Mouse (Mus musculus) layer of hippocampus, adult 6 months (tissue): Measurements from ENCODE around the gene Lamb3. TPM values are rescaled to one million over a fixed set of nuclear protein-coding genes. Genes with fewer than 3 reads are reported as not detected.

ENCODE experiments used
- long read RNA-seq, 2 experiments: library from polyadenylated mRNA; unstranded; transcript quantifications; one replicate each; pipeline ENCODE4 v2.0.0; 2019 to 2020
- polyA plus RNA-seq: library from polyadenylated mRNA; unstranded; fragments of <200 nt; fragmentation: Nextera tagmentation; gene quantifications from 2 replicates; pipeline ENCODE4 v1.2.3, GENCODE M21; 2021

Gene Lamb3
- 0.46 and 0.54 TPM in 2 replicates for polyA plus RNA-seq
- long read RNA-seq, experiment 1: 0 reads
- long read RNA-seq, experiment 2, partial matches to known transcripts: 5 of 9 reads
- long read RNA-seq, experiment 2, other reads (novel, unspliced or antisense): 4 of 9 reads

GRCm38 (mm10) chr1:193207503-193207902 is at the start of gene Lamb3:
Gene Lamb3 (plus strand): TSS chr1:193207699.

GRCm38 (mm10) chr1:193167746-193168145 is 39.8 kb upstream of the Lamb3 start, which contains the start of gene A130010J15Rik:
Gene A130010J15Rik (plus strand): TSS chr1:193168046.

DNA sequence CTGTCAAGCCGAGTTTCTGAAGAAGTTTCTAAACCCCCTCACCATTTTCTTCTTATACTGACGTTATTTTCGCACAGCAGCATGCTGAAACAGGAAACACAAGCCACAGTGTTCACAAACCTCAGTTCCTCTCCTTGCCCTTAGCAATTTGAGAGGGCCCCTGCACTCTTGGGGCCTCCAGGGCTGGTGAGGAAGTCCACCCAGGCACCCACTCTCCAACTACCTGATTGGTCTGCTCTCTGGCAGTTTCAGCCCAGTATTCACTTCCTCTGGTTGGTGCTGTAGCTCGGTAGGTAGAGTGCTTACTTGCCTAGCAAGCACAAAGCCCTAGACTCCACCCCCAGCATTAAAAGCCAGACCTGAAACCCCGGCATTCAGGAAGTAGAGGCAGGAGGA is 6.1 kb upstream of the Lamb3 start, which contains the start of gene Traf3ip3:
Gene Traf3ip3, minus strand, starts transcription at position 321 of the 396 bp plus-strand sequence.

GRCm38 (mm10) chr1:193263955-193264598 is 56.6 kb downstream of the Lamb3 start, which contains the start of gene Hsd11b1:
Gene Hsd11b1 (minus strand): TSS chr1:193264075.

GRCm38 (mm10) chr1:193272916-193273601 is 65.6 kb downstream of the Lamb3 start, which contains the start of gene G0s2:
Gene G0s2 (minus strand): TSS chr1:193273217.

DNA sequence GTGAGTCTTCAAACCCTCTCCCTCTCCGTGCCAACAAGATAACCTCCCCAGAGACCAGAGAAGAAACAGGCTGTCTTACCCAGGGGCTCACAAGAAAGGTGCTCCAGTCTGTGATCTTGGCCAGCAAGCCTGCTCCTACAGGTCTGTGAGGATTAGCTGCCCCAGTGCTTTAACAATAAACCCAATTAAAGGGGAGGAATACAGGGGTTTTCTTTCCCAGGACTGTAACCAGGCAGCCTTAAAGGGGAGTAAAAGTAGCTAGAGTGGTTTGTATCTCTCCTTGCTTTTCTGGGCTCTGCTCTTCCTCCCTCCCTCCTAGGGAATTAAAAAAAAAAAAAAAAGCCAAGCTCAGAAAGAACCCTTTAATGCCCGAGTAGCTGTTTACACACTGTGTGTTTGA is 162.6 kb downstream of the Lamb3 start, which contains the start of gene Camk1g:
Gene Camk1g, minus strand, starts transcription at position 203 of the 400 bp plus-strand sequence.

Other genes with a start within 250 kb of the Lamb3 start
- 5.7 and 6.3 TPM in 2 replicates for gene Syt14, start 171.9 kb upstream of the Lamb3 start, polyA plus RNA-seq
- gene Diexf, start 77.4 kb upstream of the Lamb3 start, polyA plus RNA-seq: 0.88 and 1.4 TPM in 2 replicates
- 0.39 and 0.41 TPM in 2 replicates for gene Irf6, start 54.6 kb upstream of the Lamb3 start, polyA plus RNA-seq
- gene A130010J15Rik, start 39.7 kb upstream of the Lamb3 start, polyA plus RNA-seq: 4.9 and 6.3 TPM in 2 replicates
- 0.64 and 1.1 TPM in 2 replicates for gene Traf3ip3, start 6.0 kb upstream of the Lamb3 start, polyA plus RNA-seq
- gene Hsd11b1, start 56.4 kb downstream of the Lamb3 start, polyA plus RNA-seq: 51.6 and 57.6 TPM in 2 replicates
- gene G0s2, start 65.5 kb downstream of the Lamb3 start, polyA plus RNA-seq: 15.3 and 18.9 TPM in 2 replicates
- 13.1 and 13.7 TPM in 2 replicates for gene Camk1g, start 162.6 kb downstream of the Lamb3 start, polyA plus RNA-seq